Mouse (Mus musculus): ENCODE results near the gene Nr1h2. TPM values are rescaled to one million over a fixed set of nuclear protein-coding genes. Genes with fewer than 3 reads are reported as not detected.

Gene Nr1h2
- polyA plus RNA-seq (2017; shearing (Covaris generic)), result 141 TPM

GRCm38 (mm10) chr7:44553826-44554225 is at the start of gene Nr1h2:
Gene Nr1h2, minus strand, starts transcription at chr7:44553951.

GRCm38 (mm10) chr7:44590402-44591347 is 36.9 kb upstream of the Nr1h2 start, which contains the start of gene Kcnc3:
Gene Kcnc3, plus strand, starts transcription at chr7:44590664.

GRCm38 (mm10) chr7:44572213-44572701 is 18.5 kb upstream of the Nr1h2 start, which contains the start of gene Napsa:
Gene Napsa, plus strand, starts transcription at chr7:44572380.

GRCm38 (mm10) chr7:44548497-44549087 is 5.2 kb downstream of the Nr1h2 start, which contains the start of gene Pold1:
Gene Pold1, minus strand, starts transcription at chr7:44548849.

GRCm38 (mm10) chr7:44531946-44532732 is 21.6 kb downstream of the Nr1h2 start, which contains the start of gene Spib:
Gene Spib, minus strand, starts transcription at chr7:44532071.

GRCm38 (mm10) chr7:44524502-44524901 is 29.2 kb downstream of the Nr1h2 start, which contains the start of gene Mybpc2:
Gene Mybpc2, minus strand, starts transcription at chr7:44524656.

Other genes with a start within 250 kb of the Nr1h2 start
- 0.21 TPM for gene Clec11a, start 247.0 kb downstream of the Nr1h2 start, polyA plus RNA-seq (2017; shearing (Covaris generic))
- gene Shank1, start 243.7 kb downstream of the Nr1h2 start, polyA plus RNA-seq (2017; shearing (Covaris generic)), result 0.11 TPM
- gene Syt3, start 169.8 kb downstream of the Nr1h2 start, polyA plus RNA-seq (2017; shearing (Covaris generic)), result 0.10 TPM
- gene 1700008O03Rik, start 168.1 kb downstream of the Nr1h2 start, polyA plus RNA-seq (2017; shearing (Covaris generic)), result 0.38 TPM
- gene Lrrc4b, start 124.9 kb downstream of the Nr1h2 start, polyA plus RNA-seq (2017; shearing (Covaris generic)), result not detected
- gene Aspdh, start 88.6 kb downstream of the Nr1h2 start, polyA plus RNA-seq (2017; shearing (Covaris generic)), result not detected
- 120 TPM for gene Josd2, start 86.0 kb downstream of the Nr1h2 start, polyA plus RNA-seq (2017; shearing (Covaris generic))
- gene Emc10, start 57.4 kb downstream of the Nr1h2 start, polyA plus RNA-seq (2017; shearing (Covaris generic)), result 132 TPM
- 3.8 TPM for gene Fam71e1, start 57.4 kb downstream of the Nr1h2 start, polyA plus RNA-seq (2017; shearing (Covaris generic))
- not detected for gene Mybpc2, start 29.3 kb downstream of the Nr1h2 start, polyA plus RNA-seq (2017; shearing (Covaris generic))
- 1.3 TPM for gene Spib, start 21.9 kb downstream of the Nr1h2 start, polyA plus RNA-seq (2017; shearing (Covaris generic))
- gene Pold1, start 5.1 kb downstream of the Nr1h2 start, polyA plus RNA-seq (2017; shearing (Covaris generic)), result 64.9 TPM
- 1.6 TPM for gene Napsa, start 18.4 kb upstream of the Nr1h2 start, polyA plus RNA-seq (2017; shearing (Covaris generic))
- gene Kcnc3, start 36.7 kb upstream of the Nr1h2 start, polyA plus RNA-seq (2017; shearing (Covaris generic)), result not detected
- not detected for gene Myh14, start 116.9 kb upstream of the Nr1h2 start, polyA plus RNA-seq (2017; shearing (Covaris generic))
- not detected for gene Izumo2, start 154.8 kb upstream of the Nr1h2 start, polyA plus RNA-seq (2017; shearing (Covaris generic))
- gene Vrk3, start 194.5 kb upstream of the Nr1h2 start, polyA plus RNA-seq (2017; shearing (Covaris generic)), result 112 TPM
- 0.57 TPM for gene Zfp473, start 197.1 kb upstream of the Nr1h2 start, polyA plus RNA-seq (2017; shearing (Covaris generic))